8 mouse cellular contexts compared by ENCODE assay signal in genomic region chr2:150136435-150136897, GRCm38 (mm10). TPM values are rescaled to one million over a fixed set of nuclear protein-coding genes. Genes with fewer than 3 reads are reported as not detected.
A peak's percentile ranks its signal among the peaks of the same experiment; 100 is the strongest.
DNase-seq lines count a peak whose midpoint lies in the region; ATAC-seq lines count a peak whose summit lies in the region.

Gene Zfp120 (minus strand): TSS chr2:150136708.

- ATAC-seq in megakaryocyte progenitor cell, adult 5-6 weeks (replicated peaks; ENCODE audit: poor library complexity): peak; percentile 90

- peak; percentile 99 for DNase-seq in adipocyte (ENCODE audit: low spot score)
- DNase-seq in embryo, embryonic 10 days (ENCODE audit: low spot score): peak; percentile 90
- peak; percentile 68 for DNase-seq in gastrocnemius, postnatal 10 days
- peak; percentile 94 for DNase-seq in induced T-regulatory cell, adult 2 months (ENCODE audit: low read depth)
- DNase-seq in left cerebral cortex, adult 9 months (ENCODE audit: low spot score in 2 of 2): peak; percentile 87 to 92
- peak; percentile 75 for DNase-seq in right cerebral cortex, postnatal 14 days
- DNase-seq in urinary bladder, postnatal 36 days (ENCODE audit: low spot score in 2 of 2): peak; percentile 72 to 84

RNA-seq across cellular contexts. Expression of gene Zfp120, which starts in this region (rescaled TPM):
- total RNA-seq in gastrocnemius, postnatal 10 days (2021): 1 to 10 TPM; 7.0 to 7.5 TPM
- total RNA-seq in megakaryocyte progenitor cell, adult 5-6 weeks (2015): 10.3 and 12.9 TPM in 2 replicates
- total RNA-seq in megakaryocyte progenitor cell, adult 5-6 weeks (2017): 15.7 and 19.5 TPM in 2 replicates

Comparison
In these comparisons a context has a peak if more than half of its experiments do, and no peak if none do; other contexts are left out.
1. Peak in every context shown above with its lines: DNase-seq and ATAC-seq.